Mouse (Mus musculus) kidney, adult 8-10 months (tissue): ENCODE results near the gene Mak.
A peak's percentile ranks its signal among the peaks of the same experiment; 100 is the strongest.

Experiments
- DNase-seq, 2 experiments: peaks; one replicate each; pipeline ENCODE4 v3.0.0; 2022

Mak gene

GRCm38 (mm10) chr13:41079421-41079780 lies at the start of gene Mak:
TSS of gene Mak (minus strand) at chr13:41079706.
- peak; percentile 51 to 68 for DNase-seq

GRCm38 (mm10) chr13:41129061-41129460 lies 49.6 kb upstream of the Mak start:
- no peak for DNase-seq

GRCm38 (mm10) chr13:41128326-41128725 lies 48.8 kb upstream of the Mak start:
- DNase-seq, result no peak

GRCm38 (mm10) chr13:41123666-41124225 lies 44.2 kb upstream of the Mak start:
- no peak for DNase-seq

GRCm38 (mm10) chr13:41119152-41119945 lies 39.8 kb upstream of the Mak start:
- DNase-seq, result no peak

- no peak for DNase-seq
Measured at GRCm38 (mm10) chr13:41113940-41114339, 34.4 kb upstream of the Mak start, which contains the start of gene Sycp2l. TSS of gene Sycp2l (plus strand) at chr13:41114307.

- DNase-seq, result no peak
Measured at GRCm38 (mm10) chr13:41110935-41111334, 31.4 kb upstream of the Mak start, which contains the start of gene Gcm2. TSS of gene Gcm2 (minus strand) at chr13:41111035.

GRCm38 (mm10) chr13:41105541-41105940 lies 26.0 kb upstream of the Mak start:
- DNase-seq, result no peak

GRCm38 (mm10) chr13:41103841-41104525 lies 24.5 kb upstream of the Mak start:
- no peak for DNase-seq

- DNase-seq, result no peak
Measured at GRCm38 (mm10) chr13:41100031-41100430, 20.5 kb upstream of the Mak start.

- DNase-seq, result no peak
Measured at GRCm38 (mm10) chr13:41098325-41098724, 18.8 kb upstream of the Mak start.

GRCm38 (mm10) chr13:41097324-41098058 lies 18.0 kb upstream of the Mak start:
- DNase-seq, result no peak

- no peak for DNase-seq
Measured at GRCm38 (mm10) chr13:41094160-41094559, 14.7 kb upstream of the Mak start.

GRCm38 (mm10) chr13:41091271-41091670 lies 11.8 kb upstream of the Mak start:
- no peak for DNase-seq

GRCm38 (mm10) chr13:41088746-41089145 lies 9.2 kb upstream of the Mak start:
- DNase-seq, result no peak

- DNase-seq, result no peak
Measured at GRCm38 (mm10) chr13:41085140-41085539, 5.6 kb upstream of the Mak start.

GRCm38 (mm10) chr13:41084521-41084920 lies 5.0 kb upstream of the Mak start:
- DNase-seq, result no peak

- DNase-seq, result no peak
Measured at GRCm38 (mm10) chr13:41080700-41081099, 1.2 kb upstream of the Mak start.

- no peak for DNase-seq
Measured at GRCm38 (mm10) chr13:41079859-41080258, 353 bp upstream of the Mak start.

GRCm38 (mm10) chr13:41078690-41079420 lies 651 bp downstream of the Mak start:
- DNase-seq, result no peak

- DNase-seq, result no peak
Measured at GRCm38 (mm10) chr13:41077921-41078320, 1.6 kb downstream of the Mak start.

GRCm38 (mm10) chr13:41073819-41074218 lies 5.7 kb downstream of the Mak start:
- no peak for DNase-seq
